Mouse (Mus musculus) MEL (cell line): ENCODE measurements around the gene Cwc25. TPM values are rescaled to one million over a fixed set of nuclear protein-coding genes. Genes with fewer than 3 reads are reported as not detected.
A peak's percentile ranks its signal among the peaks of the same experiment; 100 is the strongest.

ENCODE experiments used
- DNase-seq: peaks from one replicate; pipeline ENCODE4 v3.0.0; 2011; ENCODE audit warnings: low read depth, low spot score
- H3K27ac ChIP-seq: 2 replicates; pipeline ENCODE4 v1.5.1; 2012; ENCODE audit warnings: low read depth, mild to moderate bottlenecking, control low read depth, low read length, moderate library complexity; ENCODE audit not compliant: control insufficient read depth
- H3K27me3 ChIP-seq, 2 experiments: fragments of 150-350 bp in 1 of 2; sonication (generic) in 1 of 2; 2 replicates each; pipeline ENCODE4 v1.6.1; 2012; ENCODE audit warnings: low read length in 2 of 2, mild to moderate bottlenecking in 2 of 2, improper control_type of control experiment in 1 of 2, moderate library complexity in 1 of 2; ENCODE audit not compliant: insufficient read depth in 2 of 2, control insufficient read depth in 1 of 2
- H3K36me3 ChIP-seq, 2 experiments: 2 replicates each; pipeline ENCODE4 v1.6.1; 2012 to 2014; ENCODE audit warnings: low read length in 2 of 2, improper control_type of control experiment in 1 of 2, inconsistent platforms in 1 of 2, mild to moderate bottlenecking in 1 of 2; ENCODE audit not compliant: insufficient read depth in 2 of 2, control insufficient read depth in 1 of 2
- H3K4me1 ChIP-seq, 2 experiments: fragments of 150-350 bp in 1 of 2; sonication (generic) in 1 of 2; 2 replicates each; pipeline ENCODE4 v1.6.1; 2012; ENCODE audit warnings: low read length in 2 of 2, improper control_type of control experiment in 1 of 2, mild to moderate bottlenecking in 1 of 2; ENCODE audit not compliant: insufficient read depth in 2 of 2, control insufficient read depth in 1 of 2
- H3K4me3 ChIP-seq, 2 experiments: fragments of 150-350 bp in 1 of 2; sonication (generic) in 1 of 2; 2 replicates each; pipeline ENCODE4 v1.5.1; 2012; ENCODE audit warnings: low read depth in 2 of 2, low read length in 2 of 2, mild to moderate bottlenecking in 2 of 2, moderate library complexity in 2 of 2, control low read depth in 1 of 2, improper control_type of control experiment in 1 of 2; ENCODE audit not compliant: control insufficient read depth in 1 of 2, insufficient read depth in 1 of 2
- H3K79me2 ChIP-seq: 2 replicates; pipeline ENCODE4 v1.6.1; 2012; ENCODE audit warnings: mild to moderate bottlenecking, low read length, moderate library complexity; ENCODE audit not compliant: control insufficient read depth, poor library complexity, insufficient read depth
- H3K9ac ChIP-seq: 2 replicates; pipeline ENCODE4 v1.6.1; 2012; ENCODE audit warnings: low read depth, mild to moderate bottlenecking, control low read depth, low read length, moderate library complexity; ENCODE audit not compliant: control insufficient read depth, poor library complexity, severe bottlenecking
- H3K9me3 ChIP-seq: fragments of 150-350 bp; sonication (generic); replicated peaks from 2 replicates; pipeline ENCODE4 v1.6.1; 2012; ENCODE audit warnings: mild to moderate bottlenecking, low read length, improper control_type of control experiment, moderate library complexity; ENCODE audit not compliant: insufficient read depth
- BHLHE40 ChIP-seq: IDR thresholded peaks from 2 replicates; pipeline ENCODE4 v1.6.1; 2012; ENCODE audit warnings: low read depth, mild to moderate bottlenecking, inconsistent platforms, low read length, improper control_type of control experiment, borderline replicate concordance
- CHD1 ChIP-seq: IDR thresholded peaks from 2 replicates; pipeline ENCODE4 v1.6.1; 2012; ENCODE audit warnings: low read depth, mild to moderate bottlenecking, inconsistent platforms, low read length, improper control_type of control experiment
- CTCF ChIP-seq, 3 experiments: IDR thresholded peaks in 2 of 3; conservative IDR thresholded peaks in 1 of 3; 2 replicates each; pipeline ENCODE4 v1.5.1; 2011 to 2012; ENCODE audit warnings: low read length in 3 of 3, low read depth in 2 of 3, mild to moderate bottlenecking in 2 of 3, improper control_type of control experiment in 1 of 3, inconsistent platforms in 1 of 3, mixed read lengths in 1 of 3, moderate library complexity in 1 of 3; ENCODE audit not compliant: control insufficient read depth in 1 of 3, insufficient read depth in 1 of 3, poor library complexity in 1 of 3, severe bottlenecking in 1 of 3
- ELF1 ChIP-seq: IDR thresholded peaks from 2 replicates; pipeline ENCODE4 v1.6.1; 2014; ENCODE audit warnings: low read depth, mild to moderate bottlenecking, inconsistent platforms, low read length, improper control_type of control experiment, moderate library complexity
- EP300 ChIP-seq, 2 experiments: IDR thresholded peaks; 2 replicates each; pipeline ENCODE4 v1.6.1; 2011; ENCODE audit warnings: improper control_type of control experiment in 2 of 2, low read length in 2 of 2, low read depth in 1 of 2, mild to moderate bottlenecking in 1 of 2
- ETS1 ChIP-seq: IDR thresholded peaks from 2 replicates; pipeline ENCODE4 v1.6.1; 2012; ENCODE audit warnings: low read depth, mild to moderate bottlenecking, inconsistent platforms, low read length, improper control_type of control experiment, moderate library complexity
- GABPA ChIP-seq: IDR thresholded peaks from 2 replicates; pipeline ENCODE4 v1.6.1; 2012; ENCODE audit warnings: low read depth, mild to moderate bottlenecking, inconsistent platforms, low read length, improper control_type of control experiment, moderate library complexity
- GATA1 ChIP-seq: IDR thresholded peaks from 2 replicates; pipeline ENCODE4 v1.6.1; 2011; ENCODE audit warnings: low read depth, low read length, improper control_type of control experiment
- KAT2A ChIP-seq: conservative IDR thresholded peaks from 2 replicates; pipeline ENCODE4 v1.6.1; 2012; ENCODE audit warnings: low read depth, low read length, improper control_type of control experiment, inconsistent platforms
- MAZ ChIP-seq: IDR thresholded peaks from 2 replicates; pipeline ENCODE4 v1.6.1; 2012; ENCODE audit warnings: low read depth, mild to moderate bottlenecking, inconsistent platforms, low read length, improper control_type of control experiment
- MXI1 ChIP-seq: IDR thresholded peaks from 2 replicates; pipeline ENCODE4 v1.6.1; 2011; ENCODE audit warnings: mild to moderate bottlenecking, low read depth, low read length, improper control_type of control experiment
- MYB ChIP-seq: IDR thresholded peaks from 2 replicates; pipeline ENCODE4 v1.6.1; 2011; ENCODE audit warnings: mild to moderate bottlenecking, low read depth, low read length, improper control_type of control experiment
- MYC ChIP-seq: IDR thresholded peaks from 2 replicates; pipeline ENCODE4 v1.6.1; 2011; ENCODE audit warnings: low read depth, mild to moderate bottlenecking, low read length, improper control_type of control experiment, moderate library complexity
- NELFE ChIP-seq: IDR thresholded peaks from 2 replicates; pipeline ENCODE4 v1.6.1; 2011; ENCODE audit warnings: low read depth, low read length, improper control_type of control experiment
- POLR2A ChIP-seq, 2 experiments: IDR thresholded peaks; 2 replicates each; pipeline ENCODE4 v1.6.1; 2011 to 2012; ENCODE audit warnings: low read length in 2 of 2, mild to moderate bottlenecking in 2 of 2, control low read depth in 1 of 2, improper control_type of control experiment in 1 of 2, low read depth in 1 of 2, moderate library complexity in 1 of 2; ENCODE audit not compliant: control insufficient read depth in 1 of 2, insufficient read depth in 1 of 2, poor library complexity in 1 of 2
- POLR2AphosphoS2 ChIP-seq: IDR thresholded peaks from 2 replicates; pipeline ENCODE4 v1.6.1; 2011; ENCODE audit warnings: low read length, improper control_type of control experiment
- RAD21 ChIP-seq: IDR thresholded peaks from 2 replicates; pipeline ENCODE4 v1.6.1; 2011; ENCODE audit warnings: mild to moderate bottlenecking, low read depth, low read length, improper control_type of control experiment
- RCOR1 ChIP-seq: IDR thresholded peaks from 2 replicates; pipeline ENCODE4 v1.6.1; 2012; ENCODE audit warnings: low read depth, mild to moderate bottlenecking, inconsistent platforms, low read length, improper control_type of control experiment
- SIN3A ChIP-seq: IDR thresholded peaks from 2 replicates; pipeline ENCODE4 v1.6.1; 2012; ENCODE audit warnings: low read length, improper control_type of control experiment, inconsistent platforms
- TAL1 ChIP-seq: IDR thresholded peaks from 2 replicates; pipeline ENCODE4 v1.6.1; 2012; ENCODE audit warnings: mild to moderate bottlenecking, inconsistent platforms, low read length, moderate library complexity, mixed read lengths
- TBP ChIP-seq: IDR thresholded peaks from 2 replicates; pipeline ENCODE4 v1.8.0; 2011; ENCODE audit warnings: low read depth, low read length, improper control_type of control experiment
- USF1 ChIP-seq: IDR thresholded peaks from 2 replicates; pipeline ENCODE4 v1.6.1; 2014; ENCODE audit warnings: low read depth, mild to moderate bottlenecking, inconsistent platforms, low read length, improper control_type of control experiment, moderate library complexity
- ZC3H11A ChIP-seq: IDR thresholded peaks from 2 replicates; pipeline ENCODE4 v1.6.1; 2012; ENCODE audit warnings: low read depth, mild to moderate bottlenecking, inconsistent platforms, low read length, improper control_type of control experiment
- ZKSCAN1 ChIP-seq: IDR thresholded peaks from 2 replicates; pipeline ENCODE4 v1.6.1; 2012; ENCODE audit warnings: low read depth, mild to moderate bottlenecking, inconsistent platforms, low read length, improper control_type of control experiment, moderate library complexity
- polyA plus RNA-seq, 2 experiments: library from polyadenylated mRNA; stranded (reverse) in 1 of 2; unstranded in 1 of 2; fragments of >175 nt in 1 of 2; fragments of >200 nt in 1 of 2; gene quantifications; 2 replicates each; pipeline versions ENCODE4 v1.2.1 to v1.2.4; 2012; ENCODE audit warnings: low replicate concordance in 2 of 2, low read depth in 1 of 2; ENCODE audit not compliant: insufficient read length in 2 of 2, insufficient read depth in 1 of 2, missing spikeins in 1 of 2
- total RNA-seq: library from RNA; depleted of rRNA; stranded (reverse); fragments of 300-350 nt; gene quantifications from 2 replicates; pipeline ENCODE4 v1.2.3, GENCODE M21; 2012

The Cwc25 gene
- total and polyA plus RNA-seq, 3 experiments: 16.7 to 20.8 TPM; not detected in 1

DNA sequence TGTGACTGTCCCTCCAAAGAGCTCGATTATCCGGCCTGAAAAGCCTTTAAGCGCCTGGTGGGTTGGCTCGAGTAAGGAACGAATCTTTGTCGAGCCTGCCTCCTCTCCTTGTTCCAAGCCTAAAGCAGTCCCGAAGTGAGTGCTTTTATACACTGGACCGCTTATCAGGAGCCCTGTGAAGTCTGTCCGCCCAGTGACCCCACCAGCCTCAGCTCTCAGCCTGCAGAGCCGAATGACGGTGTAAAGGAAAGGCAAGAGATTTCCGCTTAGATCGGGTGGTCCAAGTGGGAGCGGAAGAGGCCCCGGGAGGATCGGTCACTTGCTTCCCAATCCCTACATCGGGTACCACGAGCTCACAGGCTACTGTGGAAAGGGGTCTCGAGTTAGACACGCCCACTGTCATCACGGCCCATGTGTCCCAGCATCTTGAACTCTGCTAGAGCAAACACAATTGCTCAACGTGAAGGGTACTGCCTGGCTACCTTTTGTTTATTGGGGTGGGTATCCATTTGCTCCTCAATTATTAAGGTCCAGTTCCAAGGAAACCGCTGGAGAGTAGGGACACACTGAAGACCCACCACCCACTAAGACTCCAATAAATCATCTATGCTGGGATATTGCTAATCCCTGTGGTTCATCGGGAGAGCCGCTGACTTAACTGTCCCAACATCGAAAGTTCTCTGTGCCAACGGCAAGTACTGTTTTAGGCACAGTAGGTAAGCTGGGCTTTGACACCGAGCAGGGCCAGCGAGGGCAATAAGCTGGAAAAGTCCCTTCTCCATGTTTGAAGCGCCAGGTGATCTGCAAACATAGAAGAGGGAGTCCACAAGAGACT is 65.4 kb downstream of the Cwc25 start:
- H3K79me2 ChIP-seq: peaks cover 31% of the 10 kb centered on the region
- H3K4me1 ChIP-seq: peaks cover 0 to 19% of the 10 kb centered on the region in 2 experiments; a peak in 3 of 4 replicates
- no peaks in the 10 kb centered on the region for H3K27me3 ChIP-seq
- H3K4me3 ChIP-seq: peak overlapping the region; percentile 56 to 94
- H3K9ac ChIP-seq: peak overlapping the region; percentile 83
- TF ChIP-seq POLR2A (IDR thresholded peaks at IDR 0.05; ENCODE audit: control insufficient read depth in 1 of 2, insufficient read depth in 1 of 2, low read depth in 1 of 2, low read length in 2 of 2, poor library complexity in 1 of 2) (no peak), ETS1 (no peak), RCOR1 (no peak), ELF1 (no peak), MAZ (no peak), TBP (0 out of 2 replicates have a peak, but pooled peaks have one; percentile 2), MYC (0 out of 2 replicates have a peak, but pooled peaks have one; percentile 5), KAT2A (no peak), TAL1 (no peak), BHLHE40 (no peak), ZC3H11A (no peak), CTCF (IDR thresholded peaks at IDR 0.05 in 2 of 3, conservative IDR thresholded peaks at IDR 0.05 in 1 of 3; ENCODE audit: control insufficient read depth in 1 of 3, insufficient read depth in 1 of 3, low read depth in 2 of 3, low read length in 3 of 3, poor library complexity in 1 of 3, severe bottlenecking in 1 of 3) (no peak), ZKSCAN1 (no peak), GABPA (no peak), NELFE (no peak; the same call in 1 of the 2 replicates), RAD21 (no peak), MXI1 (no peak; the same call in 1 of the 2 replicates), POLR2AphosphoS2 (no peak), MYB (no peak), GATA1 (0 out of 2 replicates have a peak, but pooled peaks have one; percentile 39), EP300 (IDR thresholded peaks at IDR 0.05; ENCODE audit: low read depth in 1 of 2, low read length in 2 of 2) (no peak), SIN3A (peak; percentile 51; the same call in 1 of the 2 replicates), USF1 (no peak), CHD1 (no peak)
- H3K9me3 ChIP-seq: no peaks in the 10 kb centered on the region
- peak overlapping the region; percentile 66; the same call in 1 of the 2 replicates for H3K27ac ChIP-seq
- peaks cover 0 to 12% of the 10 kb centered on the region in 2 experiments; a peak in 2 of 4 replicates for H3K36me3 ChIP-seq
- peak; percentile 76 for DNase-seq
